Mouse (Mus musculus): Measurements from ENCODE around the gene Gm8922. TPM values are rescaled to one million over a fixed set of nuclear protein-coding genes. Genes with fewer than 3 reads are reported as not detected.
"Not testable (repeated sequence)": the region's sequence is repeated elsewhere in the genome, so short reads cannot be mapped to it uniquely, and the experiment has no call there.

The Gm8922 gene
- polyA plus RNA-seq (2015; fragmentation: Nextera tagmentation; extraction: Ambion mirVana) = not detected in 2 replicates

DNA sequence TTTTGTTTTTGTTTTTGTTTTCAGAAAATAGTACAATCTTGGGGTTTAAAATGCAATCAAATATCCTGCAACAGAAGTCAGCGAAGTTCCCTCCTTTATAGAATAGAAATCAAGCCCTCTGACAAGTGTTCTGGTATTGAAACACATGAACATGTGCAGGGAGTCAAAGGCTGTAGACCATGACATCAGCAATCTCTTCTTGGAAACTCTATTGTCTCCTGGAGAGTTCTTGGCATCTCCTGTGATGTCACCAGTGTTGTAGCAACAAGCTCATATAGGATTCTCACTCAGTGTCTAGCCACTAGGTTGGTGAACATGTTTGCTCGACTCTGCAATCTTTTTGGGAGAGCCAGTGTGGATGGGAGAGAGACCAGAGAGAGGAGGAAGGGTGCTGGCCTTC, at the start of gene Gm8922:
Gene Gm8922, plus strand, starts transcription at position 301 of the 400 bp plus-strand sequence.
- not testable (repeated sequence) for DNase-seq; H3K9ac ChIP-seq (replicated peaks); H3K36me3 ChIP-seq (replicated peaks; ENCODE audit: insufficient read depth, low read length); H3K27ac ChIP-seq (ENCODE audit: low read depth); H3K4me1 ChIP-seq (ENCODE audit: insufficient read depth); H3K27me3 ChIP-seq (ENCODE audit: insufficient read depth, low read length); H3K4me3 ChIP-seq (ENCODE audit: low read depth, low read length); ATAC-seq; H3K4me2 ChIP-seq (ENCODE audit: low read depth, low read length); H3K9me3 ChIP-seq (ENCODE audit: low read length)
- WGBS (ENCODE audit: insufficient replicate concordance) = no CpG with 5 or more reads among the region's 2 CpGs

Other genes with a start within 250 kb of the Gm8922 start
- gene Gm8906, start 179.3 kb upstream of the Gm8922 start, polyA plus RNA-seq (2015; fragmentation: Nextera tagmentation; extraction: Ambion mirVana) = 0.09 TPM in 1 of 2 replicates, not detected in the other
- gene Gm6460, start 87.0 kb upstream of the Gm8922 start, polyA plus RNA-seq (2015; fragmentation: Nextera tagmentation; extraction: Ambion mirVana) = not detected in 2 replicates
- not detected in 2 replicates for gene Gm8926, start 88.6 kb downstream of the Gm8922 start, polyA plus RNA-seq (2015; fragmentation: Nextera tagmentation; extraction: Ambion mirVana)
- gene Gm6465, start 163.6 kb downstream of the Gm8922 start, polyA plus RNA-seq (2015; fragmentation: Nextera tagmentation; extraction: Ambion mirVana) = not detected in 2 replicates
- gene 4933402N22Rik, start 236.1 kb downstream of the Gm8922 start, polyA plus RNA-seq (2015; fragmentation: Nextera tagmentation; extraction: Ambion mirVana) = not detected in 2 replicates